Mouse (Mus musculus): ENCODE measurements around the gene Srsf12.

Srsf12 gene

DNA sequence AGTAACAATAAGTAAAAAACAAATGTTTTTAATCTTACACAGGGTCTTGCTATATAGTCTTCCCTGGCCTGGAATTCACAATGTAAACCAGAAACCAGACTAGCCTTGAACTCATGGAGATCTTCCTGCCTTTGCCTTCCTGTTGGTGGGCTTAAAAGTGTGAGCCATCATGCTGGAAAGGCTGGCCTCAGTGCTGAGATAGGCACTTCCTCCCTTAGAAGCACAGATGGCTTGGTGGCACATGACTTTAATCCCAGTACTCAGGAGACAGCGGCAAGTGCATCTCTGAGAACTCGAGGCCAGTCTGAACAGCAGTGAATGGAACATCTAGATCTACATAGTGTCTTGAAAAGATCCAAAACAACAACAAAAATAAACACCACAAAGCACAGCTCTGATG is 42.1 kb downstream of the Srsf12 start:
- DNase-seq = no peak

DNA sequence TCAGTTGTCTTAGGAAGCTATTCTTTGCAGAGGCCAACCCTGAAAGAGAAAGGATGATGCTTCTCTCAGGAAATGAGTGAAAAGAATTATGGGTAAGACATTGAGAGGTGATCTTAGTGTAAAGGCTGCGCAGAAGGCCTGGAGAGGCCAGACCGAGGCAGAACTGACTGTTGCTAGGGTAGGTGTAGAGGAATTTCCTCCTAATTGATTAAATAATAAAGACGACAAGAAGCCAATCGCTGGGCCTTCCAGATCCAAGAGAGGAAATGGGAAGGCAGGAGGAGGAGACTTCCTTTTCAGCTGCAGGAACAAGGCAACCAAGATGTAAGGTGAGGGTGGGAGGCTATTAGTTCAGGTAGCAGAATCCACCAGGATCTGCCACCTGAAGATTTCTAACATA is 45.9 kb downstream of the Srsf12 start:
- DNase-seq = no peak

DNA sequence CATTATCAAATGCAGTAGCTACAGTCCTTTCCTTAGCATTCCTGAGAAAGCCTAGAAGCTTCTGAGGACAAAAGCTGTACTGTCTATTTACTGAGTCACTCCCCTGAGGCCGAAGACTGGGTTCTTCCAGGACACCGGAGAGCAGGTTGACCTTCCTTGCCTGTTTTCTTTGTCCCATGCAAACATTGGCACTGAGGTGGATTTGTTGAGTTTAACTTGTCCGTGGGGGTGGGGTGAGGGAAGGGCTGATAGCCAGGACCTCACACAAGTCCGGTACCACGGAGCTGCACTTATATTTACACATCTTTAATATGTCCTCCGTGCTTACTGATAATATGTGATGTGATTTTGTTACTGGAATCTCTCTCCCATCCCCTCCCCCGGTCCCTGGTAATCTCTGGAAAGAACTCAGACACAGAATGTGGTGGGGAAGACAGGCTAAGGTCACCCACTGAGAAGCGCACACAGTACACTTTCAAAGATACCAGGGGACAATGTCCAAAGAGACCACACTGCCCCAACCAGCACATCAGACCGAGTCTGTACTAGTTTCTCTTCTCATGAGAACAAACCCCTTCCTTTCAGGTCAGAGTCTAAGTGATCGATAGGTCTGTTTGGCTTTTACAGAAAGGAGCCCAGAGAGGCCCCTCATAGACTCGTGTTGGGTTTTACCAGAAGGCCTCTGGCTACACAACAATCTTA is 48.6 kb downstream of the Srsf12 start:
- no peak for DNase-seq

DNA sequence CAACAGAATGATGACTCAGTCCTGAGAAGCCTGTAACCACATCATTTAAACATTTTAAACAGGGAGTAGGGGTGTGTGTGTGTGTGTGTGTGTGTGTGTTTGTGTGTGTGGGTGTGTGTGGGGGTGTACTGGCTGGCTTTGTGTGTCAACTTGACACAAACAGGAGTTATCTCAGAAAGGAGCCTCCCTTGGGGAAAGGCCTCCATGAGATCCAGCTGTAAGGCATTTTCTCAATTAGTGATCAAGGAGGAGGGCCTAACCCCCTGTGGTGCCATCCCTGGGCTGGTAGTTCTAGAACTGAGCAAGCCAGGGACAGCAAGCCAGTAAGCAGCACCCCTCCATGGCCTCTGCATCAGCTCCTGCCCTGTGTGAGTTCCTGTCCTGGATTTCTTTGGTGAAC is 51.5 kb downstream of the Srsf12 start:
- no peak for DNase-seq

DNA sequence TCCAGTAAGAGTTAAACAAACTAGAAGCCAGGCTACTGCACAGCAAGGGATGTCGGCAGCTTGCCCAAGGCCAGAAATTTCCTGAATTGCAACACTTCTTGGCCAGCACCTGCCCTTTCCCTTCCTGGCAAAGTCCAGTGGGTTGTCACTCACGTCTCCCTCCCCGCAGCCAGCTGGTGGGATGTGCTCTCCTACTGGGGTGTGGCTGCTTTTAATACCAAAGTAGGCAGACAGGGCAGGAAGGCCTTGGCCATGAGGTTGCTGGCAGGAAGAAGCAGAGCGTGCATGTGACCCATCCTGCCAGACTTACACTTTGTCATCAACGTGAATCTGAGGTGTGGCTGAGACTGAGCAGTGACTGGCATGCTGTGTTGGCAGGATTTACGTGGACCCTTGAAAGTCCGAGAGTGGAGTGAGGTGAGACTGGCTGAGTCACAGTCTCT is 52.5 kb downstream of the Srsf12 start:
- peak; percentile 60 for DNase-seq

DNA sequence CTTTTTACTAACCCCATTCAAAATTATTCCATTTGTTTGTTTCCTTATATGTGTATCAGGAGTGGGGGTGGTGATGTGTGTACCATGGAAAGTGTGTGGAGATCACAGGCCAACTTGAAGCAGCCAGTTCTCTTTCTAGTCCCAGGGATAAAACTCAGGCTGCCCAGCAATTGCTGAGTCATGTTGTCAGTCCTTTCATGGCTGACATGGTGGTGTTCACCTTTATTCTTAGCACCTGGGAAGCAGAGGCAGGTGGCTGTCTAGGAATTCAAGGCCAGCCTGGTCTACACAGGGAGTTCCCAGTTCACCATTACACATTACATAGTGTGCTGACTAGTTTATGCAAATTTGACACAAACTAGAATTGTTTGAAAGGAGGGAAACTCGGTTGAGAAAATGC is 54.1 kb downstream of the Srsf12 start:
- DNase-seq = no peak

DNA sequence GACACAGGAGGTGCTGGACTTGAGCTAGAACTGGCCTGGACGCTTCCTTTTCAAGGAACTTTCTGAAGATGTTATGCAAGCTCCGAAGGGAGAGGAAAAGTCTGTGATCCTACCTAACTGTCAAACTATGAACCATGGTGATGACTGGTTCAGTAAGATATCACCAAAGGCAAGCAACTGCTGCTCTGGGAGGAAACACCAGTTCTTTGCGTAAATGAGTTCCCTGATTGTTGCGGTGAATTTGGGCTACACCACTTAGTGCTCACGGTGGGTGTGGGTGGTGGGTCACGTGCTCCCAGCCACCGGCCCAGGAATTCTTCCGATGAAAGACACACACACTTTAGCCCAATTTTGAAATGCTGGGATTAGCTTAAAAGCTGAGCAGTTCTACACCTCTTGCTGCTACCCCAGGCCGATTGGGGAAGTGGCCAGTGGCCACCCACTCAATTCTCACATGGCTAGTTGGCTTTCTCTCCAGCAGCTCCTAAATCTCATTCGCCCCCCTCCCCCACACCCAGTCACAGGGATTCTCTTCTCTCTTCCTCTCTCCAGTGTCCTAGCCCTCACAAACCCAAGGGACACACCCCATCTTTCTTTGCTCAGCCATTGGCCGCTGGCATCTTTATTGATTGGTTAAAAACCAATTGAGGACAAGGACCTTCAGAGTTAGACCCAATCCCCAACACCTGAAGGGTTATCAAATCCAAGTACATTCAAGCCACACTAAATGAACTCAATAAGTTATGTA is 56.4 kb downstream of the Srsf12 start:
- DNase-seq = no peak

DNA sequence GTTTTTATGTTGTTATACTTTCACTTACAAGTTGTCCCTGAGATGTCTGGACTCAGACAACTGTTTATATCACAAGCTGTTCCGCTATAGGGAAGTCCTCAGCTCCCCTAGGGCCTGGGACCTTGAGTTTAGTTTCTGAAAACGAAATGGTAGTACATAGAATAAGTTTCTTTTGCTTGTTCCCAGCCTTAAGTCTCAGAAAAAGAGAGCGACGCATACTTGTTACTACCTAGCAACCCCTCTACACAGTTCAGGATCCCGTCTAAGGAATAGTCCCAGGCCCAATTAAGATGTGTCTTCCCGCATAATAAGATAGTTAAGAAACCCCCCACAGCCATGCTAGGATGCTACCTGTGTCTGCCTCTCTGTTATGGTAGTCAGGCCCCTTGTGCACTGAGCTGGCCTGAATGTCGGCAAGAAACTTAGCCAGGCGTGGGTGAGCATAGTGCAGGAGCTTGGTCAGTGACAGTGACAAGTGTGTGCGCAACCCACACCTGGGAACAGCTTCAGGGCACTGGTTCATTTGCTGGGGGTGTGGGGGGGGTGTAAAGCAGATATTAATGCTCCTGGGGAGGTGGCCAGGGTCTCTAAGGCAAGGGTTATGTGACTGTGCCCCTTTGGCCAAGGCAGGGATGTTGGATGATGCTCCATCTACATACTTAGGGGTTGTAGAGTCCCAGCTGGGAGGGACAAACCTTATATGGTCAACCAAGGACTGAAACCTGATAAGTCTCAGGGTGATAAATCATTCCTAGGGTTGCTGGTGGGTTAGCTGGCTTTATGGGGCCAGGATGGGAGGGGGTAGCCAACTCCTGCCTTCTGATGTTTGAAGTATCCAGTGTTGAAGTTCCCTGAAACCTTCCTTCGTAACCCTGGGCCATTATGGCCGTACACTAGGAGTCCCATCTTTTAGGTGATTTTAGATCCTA is 61.9 kb downstream of the Srsf12 start:
- DNase-seq = no peak

DNA sequence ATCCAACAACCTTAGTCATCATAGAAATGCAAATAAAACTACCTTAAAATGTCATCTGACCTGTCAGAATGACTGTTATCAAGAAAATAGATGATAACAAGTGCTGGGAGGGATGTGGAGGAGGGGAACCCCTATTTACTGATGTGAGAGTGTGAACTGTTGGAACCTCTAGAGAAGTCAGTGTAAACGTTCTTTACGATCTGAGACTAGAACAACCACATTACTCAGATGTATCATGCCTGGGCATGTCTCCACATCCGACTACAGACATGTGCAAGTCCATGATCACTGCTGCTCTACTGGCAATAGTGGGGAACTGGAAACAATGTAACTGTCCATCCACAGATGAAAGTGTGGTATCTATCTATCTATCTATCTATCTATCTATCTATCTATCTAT is 64.6 kb downstream of the Srsf12 start:
- DNase-seq = no peak

DNA sequence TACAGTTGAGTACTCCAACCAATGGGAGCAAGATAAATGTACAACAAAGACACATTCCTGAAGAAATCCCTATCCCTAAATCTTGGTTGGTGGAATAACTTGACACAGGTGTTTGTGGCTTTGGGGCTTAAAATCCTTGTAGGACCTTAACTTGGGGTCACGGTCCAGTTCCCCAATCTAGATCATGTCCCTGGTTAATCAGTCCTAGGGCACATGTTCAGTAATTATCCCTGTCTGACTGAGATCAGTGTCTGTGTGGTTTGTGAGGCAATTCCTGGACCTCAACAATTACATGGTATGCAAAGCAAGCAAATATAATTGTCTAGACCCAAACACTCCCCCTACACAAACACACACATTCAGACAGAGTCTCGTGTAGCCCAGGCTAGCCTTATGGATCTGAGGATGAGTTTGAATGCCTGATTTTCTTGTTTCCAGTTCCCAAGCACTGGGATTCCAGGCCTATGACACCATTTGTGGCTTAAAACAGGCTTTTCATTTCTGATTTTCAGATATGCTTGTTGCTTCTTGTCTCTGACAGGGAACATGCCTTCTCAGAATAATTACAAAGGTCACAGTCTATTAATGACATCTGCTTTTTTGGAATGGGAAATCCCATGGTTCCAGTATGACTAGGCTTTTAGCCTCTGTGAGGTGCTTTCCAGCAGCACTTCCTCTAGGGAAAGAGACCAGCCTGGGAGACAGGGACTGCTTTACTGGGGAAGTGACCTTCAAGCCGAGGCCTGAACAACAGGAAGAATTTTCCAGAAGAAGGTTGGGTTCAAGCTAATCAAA is 73.3 kb downstream of the Srsf12 start:
- no peak for DNase-seq

All from right cerebral cortex, postnatal 4 days (tissue).